Mouse (Mus musculus): Measurements from ENCODE around the gene Tead4. TPM values are rescaled to one million over a fixed set of nuclear protein-coding genes. Genes with fewer than 3 reads are reported as not detected.

The Tead4 gene
- total RNA-seq (2014; fragmentation: Nextera tagmentation) = not detected in 2 replicates
- total RNA-seq (2017) = 0.05 and 0.06 TPM in 2 replicates
- not detected in 2 replicates for polyA plus RNA-seq (2012)

DNA sequence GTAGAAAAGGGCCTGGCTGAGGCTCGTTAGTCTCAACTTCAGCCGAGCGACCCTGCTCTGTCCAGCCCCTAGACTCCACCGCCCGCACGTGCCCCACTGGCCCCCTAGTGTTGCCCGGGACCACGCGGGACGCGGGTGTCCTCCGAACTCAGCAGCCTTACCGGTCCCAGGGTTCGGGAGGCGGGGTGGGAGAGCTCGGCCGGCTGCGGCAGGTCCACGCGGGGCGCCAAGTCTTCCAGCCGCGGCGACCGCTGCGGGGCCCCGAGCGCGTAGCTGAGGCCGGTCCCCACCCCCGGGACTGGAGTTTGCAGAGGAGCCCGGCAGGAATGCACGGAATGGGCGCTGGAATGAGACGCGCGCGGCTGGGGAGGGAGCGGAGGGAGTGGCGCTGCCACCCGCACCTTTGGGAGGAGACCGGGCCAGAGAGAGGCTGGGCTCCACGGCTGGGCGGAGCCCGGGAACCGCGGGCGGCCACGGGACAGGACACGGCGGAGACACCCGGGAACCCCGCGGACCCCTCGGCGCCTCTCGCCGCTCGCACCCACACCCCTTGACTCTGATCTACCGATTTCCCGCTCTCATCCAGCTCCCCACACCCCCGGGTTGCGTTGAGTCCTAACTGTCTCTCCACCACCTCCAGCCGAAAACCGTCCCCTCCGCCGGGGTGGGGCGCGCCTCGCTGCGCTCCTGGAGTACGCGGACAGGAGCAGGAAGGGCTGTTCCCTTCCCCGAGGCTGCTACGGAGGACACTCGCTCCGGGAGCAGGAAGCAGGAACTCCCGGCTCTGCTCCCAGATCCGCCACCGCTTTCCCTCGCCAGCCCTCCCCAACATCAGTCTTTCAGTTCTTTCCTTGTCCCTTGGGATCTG lies at the start of gene Tead4:
Tead4 (minus strand) TSS at position 690 of the 868 bp plus-strand sequence.
- Histone ChIP-seq H3K27me3 (ENCODE audit: insufficient read depth, low read length) (no peaks in the 10 kb centered on the region), H3K4me1 (ENCODE audit: insufficient read depth, low read depth, low read length) (no peaks in the 10 kb centered on the region), H3K36me3 (replicated peaks) (no peaks in the 10 kb centered on the region), H3K9me3 (replicated peaks) (peaks cover 47% of the 10 kb centered on the region), H3K4me3 (ENCODE audit: low read depth, low read length) (no peak within 1 kb of the TSS; the same call in 1 of the 2 replicates)
- TF ChIP-seq TAL1 (conservative IDR thresholded peaks at IDR 0.05; ENCODE audit: low read depth, low read length) (no peak), GATA2 (IDR thresholded peaks at IDR 0.05; ENCODE audit: borderline replicate concordance, low read depth, low read length) (no peak), POLR2AphosphoS5 (IDR thresholded peaks at IDR 0.05; ENCODE audit: insufficient replicate concordance, low read depth, low read length) (no peak), GATA1 (IDR thresholded peaks at IDR 0.05; ENCODE audit: borderline replicate concordance, low read length) (no peak), CTCF (IDR thresholded peaks at IDR 0.05; ENCODE audit: low read depth, low read length) (no peak)
- ATAC-seq (ENCODE audit: extremely low read depth, insufficient number of reproducible peaks, low FRiP score, poor library complexity, severe bottlenecking) (no peak), DNase-seq (ENCODE audit: low spot score) (no peak)

GRCm38 (mm10) chr6:128349711-128350110 lies 49.1 kb upstream of the Tead4 start:
- Histone ChIP-seq H3K4me1 (ENCODE audit: insufficient read depth, low read depth, low read length) (peaks cover 4% of the 10 kb centered on the region), H3K4me3 (ENCODE audit: low read depth, low read length) (no peak overlapping the region), H3K9me3 (replicated peaks) (no peaks in the 10 kb centered on the region), H3K36me3 (replicated peaks) (peaks cover 53% of the 10 kb centered on the region), H3K27me3 (ENCODE audit: insufficient read depth, low read length) (no peaks in the 10 kb centered on the region)
- ATAC-seq (ENCODE audit: extremely low read depth, insufficient number of reproducible peaks, low FRiP score, poor library complexity, severe bottlenecking) = no peak
- DNase-seq (ENCODE audit: low spot score) = no peak
- no peak for TF ChIP-seq GATA2 (IDR thresholded peaks at IDR 0.05; ENCODE audit: borderline replicate concordance, low read depth, low read length)
- TF ChIP-seq TAL1 (conservative IDR thresholded peaks at IDR 0.05; ENCODE audit: low read depth, low read length) = no peak
- TF ChIP-seq GATA1 (IDR thresholded peaks at IDR 0.05; ENCODE audit: borderline replicate concordance, low read length) = no peak
- TF ChIP-seq POLR2AphosphoS5 (IDR thresholded peaks at IDR 0.05; ENCODE audit: insufficient replicate concordance, low read depth, low read length) = no peak
- TF ChIP-seq CTCF (IDR thresholded peaks at IDR 0.05; ENCODE audit: low read depth, low read length) = no peak

DNA sequence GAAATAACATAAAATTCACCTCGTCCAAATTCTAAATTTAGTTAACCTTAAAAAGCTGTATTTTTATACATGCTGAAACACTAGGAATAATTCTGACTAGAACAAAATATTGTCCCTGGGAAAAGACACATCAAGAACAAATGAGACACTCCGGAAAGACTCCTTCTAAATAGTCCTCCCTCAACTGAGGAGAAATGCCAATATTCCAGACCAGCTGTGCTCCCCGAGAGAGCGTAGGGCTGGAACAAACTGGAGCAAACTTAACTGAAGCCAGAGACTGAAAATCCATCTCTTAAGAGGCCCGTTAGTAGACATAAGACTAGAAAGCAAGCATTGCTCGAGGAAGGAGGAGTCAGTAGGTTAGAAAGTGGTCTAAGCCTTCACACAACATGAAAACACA lies 46.2 kb upstream of the Tead4 start:
- no peak for DNase-seq (ENCODE audit: low spot score)
- Histone ChIP-seq H3K4me3 (ENCODE audit: low read depth, low read length) (no peak overlapping the region), H3K36me3 (replicated peaks) (peaks cover 54% of the 10 kb centered on the region), H3K9me3 (replicated peaks) (no peaks in the 10 kb centered on the region), H3K27me3 (ENCODE audit: insufficient read depth, low read length) (no peaks in the 10 kb centered on the region), H3K4me1 (ENCODE audit: insufficient read depth, low read depth, low read length) (no peaks in the 10 kb centered on the region)
- TF ChIP-seq GATA2 (IDR thresholded peaks at IDR 0.05; ENCODE audit: borderline replicate concordance, low read depth, low read length) (no peak), CTCF (IDR thresholded peaks at IDR 0.05; ENCODE audit: low read depth, low read length) (no peak), GATA1 (IDR thresholded peaks at IDR 0.05; ENCODE audit: borderline replicate concordance, low read length) (no peak), TAL1 (conservative IDR thresholded peaks at IDR 0.05; ENCODE audit: low read depth, low read length) (no peak), POLR2AphosphoS5 (IDR thresholded peaks at IDR 0.05; ENCODE audit: insufficient replicate concordance, low read depth, low read length) (no peak)
- no peak for ATAC-seq (ENCODE audit: extremely low read depth, insufficient number of reproducible peaks, low FRiP score, poor library complexity, severe bottlenecking)

DNA sequence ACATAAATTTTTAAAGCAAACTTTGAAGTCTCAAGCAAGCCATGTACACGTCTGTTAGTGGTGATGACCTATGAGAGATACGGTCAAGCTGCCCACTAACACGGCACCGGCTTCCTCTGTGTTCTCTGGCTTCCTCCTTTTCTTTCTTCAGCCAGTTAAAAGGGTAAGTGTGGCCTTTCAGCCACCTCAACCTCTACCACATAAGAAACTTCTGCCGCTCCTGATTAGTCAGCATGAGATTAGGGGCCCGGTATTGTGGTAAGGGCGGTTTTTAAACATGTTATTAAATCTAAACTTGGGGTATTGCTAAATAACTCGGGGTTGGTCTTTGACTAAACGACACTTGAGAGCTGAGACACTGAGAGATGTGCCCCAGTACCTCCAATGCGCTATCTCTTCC lies 45.0 kb upstream of the Tead4 start:
- no peak for ATAC-seq (ENCODE audit: extremely low read depth, insufficient number of reproducible peaks, low FRiP score, poor library complexity, severe bottlenecking)
- H3K4me1 ChIP-seq (ENCODE audit: insufficient read depth, low read depth, low read length) = no peaks in the 10 kb centered on the region
- H3K9me3 ChIP-seq (replicated peaks) = no peaks in the 10 kb centered on the region
- TF ChIP-seq GATA1 (IDR thresholded peaks at IDR 0.05; ENCODE audit: borderline replicate concordance, low read length) (no peak), POLR2AphosphoS5 (IDR thresholded peaks at IDR 0.05; ENCODE audit: insufficient replicate concordance, low read depth, low read length) (no peak), CTCF (IDR thresholded peaks at IDR 0.05; ENCODE audit: low read depth, low read length) (no peak), TAL1 (conservative IDR thresholded peaks at IDR 0.05; ENCODE audit: low read depth, low read length) (no peak), GATA2 (IDR thresholded peaks at IDR 0.05; ENCODE audit: borderline replicate concordance, low read depth, low read length) (no peak)
- peaks cover 53% of the 10 kb centered on the region for H3K36me3 ChIP-seq (replicated peaks)
- no peak overlapping the region for H3K4me3 ChIP-seq (ENCODE audit: low read depth, low read length)
- H3K27me3 ChIP-seq (ENCODE audit: insufficient read depth, low read length) = no peaks in the 10 kb centered on the region
- no peak for DNase-seq (ENCODE audit: low spot score)

DNA sequence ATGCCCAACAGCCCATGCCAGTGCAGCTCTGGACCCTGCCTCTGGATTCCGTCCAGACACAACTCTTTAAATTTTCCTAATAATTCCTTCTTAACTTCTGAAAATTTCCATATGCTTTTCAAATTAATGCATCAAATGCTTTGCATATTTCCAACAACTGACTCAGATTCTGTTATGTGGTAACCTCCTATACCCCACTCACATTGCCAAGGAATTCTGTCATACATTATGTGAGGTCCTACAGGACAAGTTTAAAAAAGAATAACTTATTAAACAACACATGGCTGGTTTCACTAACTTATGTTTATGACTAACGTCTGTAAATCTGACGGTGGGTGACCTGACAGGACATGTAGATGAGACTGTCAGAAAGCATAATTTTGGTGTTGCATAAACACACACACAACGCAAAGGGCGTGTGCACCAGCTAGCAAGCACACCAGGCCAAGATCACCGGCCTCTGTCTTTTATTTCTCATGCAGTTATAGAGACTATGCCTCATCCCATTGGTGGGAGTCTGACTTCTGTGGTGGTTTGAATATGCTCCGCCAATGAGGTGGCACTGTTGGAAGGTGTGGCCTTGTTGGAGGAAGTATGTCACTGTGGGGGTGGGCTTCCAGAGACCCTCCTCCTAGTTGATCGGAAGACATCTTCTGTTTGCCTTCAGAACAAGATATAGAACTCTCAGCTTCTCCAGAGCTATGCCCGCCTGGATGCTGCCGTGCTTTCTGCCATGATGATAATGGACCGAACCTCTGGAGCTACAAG lies 41.5 kb upstream of the Tead4 start:
- Histone ChIP-seq H3K9me3 (replicated peaks) (no peaks in the 10 kb centered on the region), H3K27me3 (ENCODE audit: insufficient read depth, low read length) (no peaks in the 10 kb centered on the region), H3K36me3 (replicated peaks) (peaks cover 33% of the 10 kb centered on the region), H3K4me3 (ENCODE audit: low read depth, low read length) (no peak overlapping the region), H3K4me1 (ENCODE audit: insufficient read depth, low read depth, low read length) (peaks cover 5% of the 10 kb centered on the region)
- DNase-seq (ENCODE audit: low spot score) = no peak
- ATAC-seq (ENCODE audit: extremely low read depth, insufficient number of reproducible peaks, low FRiP score, poor library complexity, severe bottlenecking) = no peak
- TF ChIP-seq POLR2AphosphoS5 (IDR thresholded peaks at IDR 0.05; ENCODE audit: insufficient replicate concordance, low read depth, low read length) (no peak), CTCF (IDR thresholded peaks at IDR 0.05; ENCODE audit: low read depth, low read length) (no peak), GATA1 (IDR thresholded peaks at IDR 0.05; ENCODE audit: borderline replicate concordance, low read length) (no peak), GATA2 (IDR thresholded peaks at IDR 0.05; ENCODE audit: borderline replicate concordance, low read depth, low read length) (no peak), TAL1 (conservative IDR thresholded peaks at IDR 0.05; ENCODE audit: low read depth, low read length) (no peak)

GRCm38 (mm10) chr6:128338876-128339275 lies 38.3 kb upstream of the Tead4 start:
- Histone ChIP-seq H3K36me3 (replicated peaks) (peaks cover 55% of the 10 kb centered on the region), H3K9me3 (replicated peaks) (no peaks in the 10 kb centered on the region), H3K4me1 (ENCODE audit: insufficient read depth, low read depth, low read length) (peaks cover 8% of the 10 kb centered on the region), H3K27me3 (ENCODE audit: insufficient read depth, low read length) (no peaks in the 10 kb centered on the region), H3K4me3 (ENCODE audit: low read depth, low read length) (no peak overlapping the region)
- TF ChIP-seq GATA1 (IDR thresholded peaks at IDR 0.05; ENCODE audit: borderline replicate concordance, low read length) = no peak
- no peak for TF ChIP-seq CTCF (IDR thresholded peaks at IDR 0.05; ENCODE audit: low read depth, low read length)
- TF ChIP-seq POLR2AphosphoS5 (IDR thresholded peaks at IDR 0.05; ENCODE audit: insufficient replicate concordance, low read depth, low read length) = no peak
- no peak for TF ChIP-seq GATA2 (IDR thresholded peaks at IDR 0.05; ENCODE audit: borderline replicate concordance, low read depth, low read length)
- TF ChIP-seq TAL1 (conservative IDR thresholded peaks at IDR 0.05; ENCODE audit: low read depth, low read length) = no peak
- DNase-seq (ENCODE audit: low spot score) (no peak), ATAC-seq (ENCODE audit: extremely low read depth, insufficient number of reproducible peaks, low FRiP score, poor library complexity, severe bottlenecking) (no peak)

Data from G1E (cell line).